Mouse (Mus musculus) brain, embryonic 14.5 days (tissue): ENCODE measurements around the gene Slx4.

Experiments
- CTCF ChIP-seq: fragments of 200-500 bp; IDR thresholded peaks from 2 replicates; pipeline ENCODE4 v1.5.1; 2012; ENCODE audit warnings: inconsistent platforms, mild to moderate bottlenecking, moderate library complexity, borderline replicate concordance; ENCODE audit not compliant: insufficient read depth, insufficient read length; ENCODE audit errors: extremely low read depth
- POLR2A ChIP-seq: fragments of 200-500 bp; IDR thresholded peaks from 2 replicates; pipeline ENCODE4 v1.6.1; 2012; ENCODE audit warnings: mild to moderate bottlenecking, inconsistent platforms, borderline replicate concordance; ENCODE audit not compliant: poor library complexity, insufficient read depth, insufficient read length, severe bottlenecking; ENCODE audit errors: extremely low read depth

- no peak for TF ChIP-seq POLR2A
- no peak for TF ChIP-seq CTCF
Observed at GRCm38 (mm10) chr16:4027211-4027610, 23.6 kb upstream of the Slx4 start.
